Mouse (Mus musculus): ENCODE measurements at regions not wholly inside any gene's neighbourhood (a gene's known extent, or its start where the extent isn't known, plus 50 kb on each side); places are given as distances from the start of the nearest gene placed in this dataset.

DNA sequence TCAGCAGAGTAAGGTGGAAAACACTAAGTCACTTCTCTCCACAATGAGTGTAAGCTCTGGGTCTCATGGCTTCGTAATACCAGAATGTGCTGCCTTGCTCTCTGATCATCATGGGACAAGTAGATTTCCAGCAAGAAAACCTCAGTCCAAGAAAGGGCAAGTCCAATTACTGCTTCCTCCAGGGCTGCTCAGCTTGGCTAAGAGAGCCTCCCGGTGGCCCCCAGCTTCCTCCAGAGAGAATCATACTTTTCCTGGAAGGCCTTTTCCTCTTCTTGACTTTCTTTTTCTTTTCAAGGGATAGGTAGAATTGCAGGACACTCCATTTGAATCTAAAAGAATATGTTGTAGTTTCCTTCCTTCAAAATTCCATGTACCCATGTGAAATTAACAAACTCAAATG is 326.8 kb upstream of the Pbx1 start:
- TF ChIP-seq CTCF (IDR thresholded peaks at IDR 0.05) (peak; percentile 27; the same call in 1 of the 2 replicates), EP300 (IDR thresholded peaks at IDR 0.05) (no peak)
